Mouse (Mus musculus) liver, embryonic 15.5 days (tissue): ENCODE measurements around the gene Cars. TPM values are rescaled to one million over a fixed set of nuclear protein-coding genes. Genes with fewer than 3 reads are reported as not detected.
A peak's percentile ranks its signal among the peaks of the same experiment; 100 is the strongest.

Experiments used
- ATAC-seq: fragments of 200-750 bp; cut with Nextera tagmentation; 2 replicates; pipeline ENCODE4 v1.8.0; 2017; ENCODE audit warnings: moderate number of reproducible peaks, mild to moderate bottlenecking, moderate library complexity; ENCODE audit not compliant: insufficient read depth
- H3K27ac ChIP-seq: fragments of 300-500 bp; sonication (generic); replicated peaks from 2 replicates; pipeline ENCODE4 v1.5.1; 2015; ENCODE audit warnings: mild to moderate bottlenecking, inconsistent platforms
- H3K27me3 ChIP-seq: fragments of 300-500 bp; sonication (generic); 2 replicates; pipeline ENCODE4 v1.6.1; 2015; ENCODE audit warnings: mild to moderate bottlenecking, inconsistent platforms
- H3K36me3 ChIP-seq: fragments of 300-500 bp; sonication (generic); replicated peaks from 2 replicates; pipeline ENCODE4 v1.6.1; 2015; ENCODE audit warnings: moderate library complexity, mild to moderate bottlenecking, inconsistent platforms
- H3K4me1 ChIP-seq: fragments of 300-500 bp; sonication (generic); replicated peaks from 2 replicates; pipeline ENCODE4 v1.6.1; 2015; ENCODE audit warnings: inconsistent platforms
- H3K4me2 ChIP-seq: fragments of 300-500 bp; sonication (generic); 2 replicates; pipeline ENCODE4 v1.6.1; 2015; ENCODE audit warnings: moderate library complexity, mild to moderate bottlenecking, inconsistent platforms
- H3K4me3 ChIP-seq: fragments of 300-500 bp; sonication (generic); replicated peaks from 2 replicates; pipeline ENCODE4 v1.5.1; 2015; ENCODE audit warnings: mild to moderate bottlenecking, inconsistent platforms
- H3K9ac ChIP-seq: fragments of 300-500 bp; sonication (generic); 2 replicates; pipeline ENCODE4 v1.6.1; 2015; ENCODE audit warnings: moderate library complexity, mild to moderate bottlenecking, inconsistent platforms
- H3K9me3 ChIP-seq: fragments of 300-500 bp; sonication (generic); replicated peaks from 2 replicates; pipeline ENCODE4 v1.6.1; 2016; ENCODE audit warnings: inconsistent platforms
- WGBS: fragments of 180-500 bp; shearing (Covaris S2); methylation state at CpG from one replicate; pipeline ENCODE4 v1.1.7; 2015; ENCODE audit warnings: mixed read lengths; ENCODE audit not compliant: insufficient replicate concordance; 5-methylcytosine and 5-hydroxymethylcytosine counted together
- polyA plus RNA-seq: library from polyadenylated mRNA; unstranded; fragments of >200 nt; fragmentation: Nextera tagmentation; extraction: Ambion mirVana; gene quantifications from 2 replicates; pipeline ENCODE4 v1.2.1, GENCODE M21; 2015

Gene Cars
- polyA plus RNA-seq, 1 experiment from 2014 or later, result 53.1 TPM

- H3K9me3 ChIP-seq, result no peaks in the 10 kb centered on the region
- H3K27me3 ChIP-seq, result no peaks in the 10 kb centered on the region
- 46% methylated on average over 3 of the region's 3 CpGs for WGBS
Observed at GRCm38 (mm10) chr7:143624561-143624960, 24.7 kb upstream of the Cars start.

GRCm38 (mm10) chr7:143620951-143621350, 21.1 kb upstream of the Cars start:
- no peaks in the 10 kb centered on the region for H3K27me3 ChIP-seq
- H3K9me3 ChIP-seq, result no peaks in the 10 kb centered on the region
- no peak overlapping the region for H3K9ac ChIP-seq
- no peaks in the 10 kb centered on the region for H3K36me3 ChIP-seq
- H3K4me3 ChIP-seq, result no peak overlapping the region
- H3K4me1 ChIP-seq, result no peaks in the 10 kb centered on the region
- 36% methylated on average over 1 of the region's 1 CpGs for WGBS
- H3K27ac ChIP-seq, result no peak overlapping the region
- H3K4me2 ChIP-seq, result no peak overlapping the region
- ATAC-seq, result no peak

More at GRCm38 (mm10) chr7:143624561-143624960, 24.7 kb upstream of the Cars start:
- no peak overlapping the region for H3K4me3 ChIP-seq
- H3K36me3 ChIP-seq, result no peaks in the 10 kb centered on the region
- no peak overlapping the region for H3K4me2 ChIP-seq
- no peaks in the 10 kb centered on the region for H3K4me1 ChIP-seq
- H3K27ac ChIP-seq, result no peak overlapping the region
- no peak overlapping the region for H3K9ac ChIP-seq
- no peak for ATAC-seq

GRCm38 (mm10) chr7:143614404-143615135, 14.7 kb upstream of the Cars start:
- Histone ChIP-seq H3K4me1 (no peaks in the 10 kb centered on the region), H3K4me3 (no peak overlapping the region), H3K9ac (no peak overlapping the region), H3K36me3 (no peaks in the 10 kb centered on the region), H3K9me3 (no peaks in the 10 kb centered on the region), H3K27me3 (no peaks in the 10 kb centered on the region), H3K27ac (no peak overlapping the region), H3K4me2 (no peak overlapping the region)
- no peak for ATAC-seq
- 30% methylated on average over 9 of the region's 9 CpGs for WGBS

- no peaks in the 10 kb centered on the region for H3K9me3 ChIP-seq
- ATAC-seq, result no peak
- no peaks in the 10 kb centered on the region for H3K4me1 ChIP-seq
- WGBS, result 54% methylated on average over 3 of the region's 3 CpGs
- no peak overlapping the region for H3K9ac ChIP-seq
- H3K36me3 ChIP-seq, result no peaks in the 10 kb centered on the region
- H3K27me3 ChIP-seq, result no peaks in the 10 kb centered on the region
- H3K4me3 ChIP-seq, result no peak overlapping the region
- H3K4me2 ChIP-seq, result no peak overlapping the region
- no peak overlapping the region for H3K27ac ChIP-seq
Observed at GRCm38 (mm10) chr7:143612215-143612614, 12.3 kb upstream of the Cars start.

DNA sequence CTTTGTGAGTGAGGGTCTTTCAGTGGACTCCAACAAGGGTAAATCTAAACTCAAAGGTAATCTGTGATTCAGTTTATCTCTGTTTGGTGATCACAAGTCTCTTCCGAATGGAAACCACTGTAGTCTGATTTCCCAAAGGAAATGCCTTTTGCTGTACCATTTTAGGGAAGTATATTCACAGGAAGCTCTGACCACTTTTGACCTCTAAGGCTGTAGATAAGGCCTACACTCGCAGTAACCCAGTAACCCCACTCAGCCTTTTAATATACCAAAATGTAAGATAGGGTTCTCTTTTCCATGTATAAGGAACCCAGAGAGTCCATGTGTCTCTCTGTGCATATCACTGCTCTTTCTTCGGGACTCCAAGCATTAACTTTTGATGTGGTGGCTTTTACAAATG, 5.4 kb upstream of the Cars start:
- no peak for ATAC-seq
- Histone ChIP-seq H3K9ac (no peak overlapping the region), H3K9me3 (no peaks in the 10 kb centered on the region), H3K27me3 (no peaks in the 10 kb centered on the region), H3K27ac (no peak overlapping the region), H3K36me3 (no peaks in the 10 kb centered on the region), H3K4me2 (no peak overlapping the region), H3K4me1 (peaks cover 15% of the 10 kb centered on the region), H3K4me3 (no peak overlapping the region)
- 21% methylated on average over 3 of the region's 3 CpGs for WGBS

- H3K36me3 ChIP-seq, result no peaks in the 10 kb centered on the region
- no peak for ATAC-seq
- H3K9me3 ChIP-seq, result no peaks in the 10 kb centered on the region
- H3K27ac ChIP-seq, result no peak overlapping the region
- 22% methylated on average over 2 of the region's 2 CpGs for WGBS
- no peak overlapping the region for H3K4me2 ChIP-seq
- H3K4me1 ChIP-seq, result peaks cover 18% of the 10 kb centered on the region
- no peak overlapping the region for H3K9ac ChIP-seq
- no peak overlapping the region for H3K4me3 ChIP-seq
- no peaks in the 10 kb centered on the region for H3K27me3 ChIP-seq
Observed at GRCm38 (mm10) chr7:143604889-143605288, 5.0 kb upstream of the Cars start.

DNA sequence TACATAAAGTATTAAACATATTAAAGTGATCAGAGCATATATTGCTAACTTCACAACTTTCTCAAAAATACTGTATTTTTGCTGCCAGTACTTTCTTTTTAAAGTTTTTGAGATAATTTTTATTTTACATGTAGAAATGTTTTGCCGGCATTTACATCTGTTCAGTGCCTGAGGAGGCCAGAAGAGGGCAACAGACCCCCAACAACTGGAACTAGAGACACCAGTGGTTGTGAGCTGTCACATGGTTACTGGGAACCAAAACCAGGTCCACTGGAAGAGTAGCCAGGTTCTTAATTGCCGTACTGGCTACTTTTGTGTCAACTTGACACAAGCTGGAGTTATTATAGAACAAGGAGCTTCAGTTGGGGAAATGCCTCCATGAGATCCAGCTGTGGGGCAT, 1.8 kb upstream of the Cars start:
- no peak for ATAC-seq
- Histone ChIP-seq H3K4me1 (peaks cover 38% of the 10 kb centered on the region), H3K4me3 (no peak overlapping the region), H3K9me3 (no peaks in the 10 kb centered on the region), H3K4me2 (no peak overlapping the region), H3K27me3 (no peaks in the 10 kb centered on the region), H3K36me3 (peaks cover 17% of the 10 kb centered on the region), H3K9ac (no peak overlapping the region), H3K27ac (no peak overlapping the region)
- 71% methylated on average over 2 of the region's 2 CpGs for WGBS

DNA sequence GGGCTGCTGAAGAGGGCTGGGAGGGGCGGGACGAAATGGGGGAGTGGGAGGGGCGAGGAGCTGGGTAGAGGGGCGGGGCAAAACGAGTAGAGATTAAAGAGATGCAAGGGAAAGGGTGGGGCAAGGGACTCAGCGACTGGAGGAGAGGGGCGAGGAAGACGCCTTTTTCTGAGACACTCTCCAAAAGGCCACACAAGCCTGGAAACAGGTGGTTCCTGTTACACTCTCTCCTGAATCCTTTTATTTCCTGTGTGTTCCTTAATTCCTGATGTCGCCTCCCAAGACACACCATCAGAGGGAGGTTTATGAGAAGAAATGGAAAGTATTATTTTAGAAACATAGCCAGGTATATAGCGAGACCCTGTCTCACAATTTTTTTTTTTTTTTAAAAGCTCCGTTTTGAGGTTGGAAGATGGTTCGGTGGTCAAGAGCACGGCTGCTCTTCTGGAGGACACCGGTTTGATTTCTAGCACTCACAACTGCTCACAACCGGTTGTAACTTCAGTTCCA, 396 bp upstream of the Cars start:
- no peaks in the 10 kb centered on the region for H3K27me3 ChIP-seq
- peak overlapping the region; percentile 82 for H3K27ac ChIP-seq
- H3K9me3 ChIP-seq, result no peaks in the 10 kb centered on the region
- peak overlapping the region; percentile 60; the same call in 1 of the 2 replicates for H3K9ac ChIP-seq
- peaks cover 45% of the 10 kb centered on the region for H3K4me1 ChIP-seq
- peak overlapping the region; percentile 85 for H3K4me3 ChIP-seq
- 5% methylated on average over 15 of the region's 15 CpGs for WGBS
- peak overlapping the region; percentile 82 for H3K4me2 ChIP-seq
- no peak for ATAC-seq
- peaks cover 30% of the 10 kb centered on the region for H3K36me3 ChIP-seq

DNA sequence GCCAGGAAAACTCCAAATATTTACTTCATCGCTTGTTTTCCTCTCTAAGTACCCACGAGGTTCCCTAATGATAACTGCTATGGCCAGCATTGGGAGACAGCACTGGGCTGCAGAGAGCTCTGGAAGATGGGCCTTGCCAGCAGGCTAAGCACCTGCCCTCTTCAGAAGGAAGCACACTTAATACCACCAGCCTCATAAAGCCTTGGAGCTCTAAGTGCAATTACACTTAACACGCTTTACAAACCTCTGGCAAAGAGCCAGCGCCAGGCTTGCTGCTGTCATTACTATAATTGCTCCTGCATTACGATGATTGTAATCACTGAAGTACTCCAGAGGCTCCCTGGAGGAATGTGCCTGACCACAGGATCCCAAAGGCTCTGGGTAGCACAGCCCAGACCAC, 5.0 kb downstream of the Cars start:
- Histone ChIP-seq H3K4me2 (no peak overlapping the region), H3K27ac (no peak overlapping the region), H3K9ac (no peak overlapping the region), H3K4me3 (no peak overlapping the region), H3K36me3 (peaks cover 85% of the 10 kb centered on the region), H3K9me3 (no peaks in the 10 kb centered on the region), H3K4me1 (peaks cover 30% of the 10 kb centered on the region), H3K27me3 (no peaks in the 10 kb centered on the region)
- WGBS, result 85% methylated on average over 5 of the region's 5 CpGs
- no peak for ATAC-seq

DNA sequence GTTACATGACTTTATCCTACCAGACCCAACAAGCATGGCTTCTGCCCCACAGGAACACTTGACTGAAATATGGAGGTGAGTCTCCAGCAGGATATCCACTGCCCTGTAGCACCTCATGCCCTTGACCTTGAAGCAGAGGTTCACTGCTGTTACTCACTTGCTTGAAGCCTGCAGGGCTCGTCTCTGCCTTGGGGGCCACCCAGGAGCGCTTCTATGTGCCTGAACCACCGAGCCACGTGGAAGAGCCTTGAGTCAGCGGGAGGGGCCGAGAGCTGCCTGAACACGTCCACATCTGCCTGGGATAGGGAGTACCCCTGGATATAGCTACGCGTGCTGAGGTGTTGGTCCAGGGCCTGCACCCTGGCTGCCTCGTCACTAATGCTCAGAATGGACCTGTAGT, 7.6 kb downstream of the Cars start:
- no peak overlapping the region for H3K27ac ChIP-seq
- no peak overlapping the region for H3K4me3 ChIP-seq
- no peaks in the 10 kb centered on the region for H3K27me3 ChIP-seq
- H3K36me3 ChIP-seq, result peaks cover 98% of the 10 kb centered on the region
- H3K4me2 ChIP-seq, result no peak overlapping the region
- peaks cover 11% of the 10 kb centered on the region for H3K4me1 ChIP-seq
- no peaks in the 10 kb centered on the region for H3K9me3 ChIP-seq
- H3K9ac ChIP-seq, result no peak overlapping the region
- ATAC-seq, result no peak
- WGBS, result 88% methylated on average over 10 of the region's 10 CpGs

- no peak overlapping the region for H3K9ac ChIP-seq
- no peak overlapping the region for H3K4me3 ChIP-seq
- ATAC-seq, result no peak
- no peaks in the 10 kb centered on the region for H3K9me3 ChIP-seq
- 0 out of 2 replicates have a peak, but pooled peaks cover under 1% of the 10 kb centered on the region for H3K4me1 ChIP-seq
- 85% methylated on average over 4 of the region's 4 CpGs for WGBS
- H3K27ac ChIP-seq, result no peak overlapping the region
- H3K36me3 ChIP-seq, result peaks cover 100% of the 10 kb centered on the region
- H3K4me2 ChIP-seq, result no peak overlapping the region
- H3K27me3 ChIP-seq, result no peaks in the 10 kb centered on the region
Observed at GRCm38 (mm10) chr7:143588006-143588405, 11.9 kb downstream of the Cars start.

DNA sequence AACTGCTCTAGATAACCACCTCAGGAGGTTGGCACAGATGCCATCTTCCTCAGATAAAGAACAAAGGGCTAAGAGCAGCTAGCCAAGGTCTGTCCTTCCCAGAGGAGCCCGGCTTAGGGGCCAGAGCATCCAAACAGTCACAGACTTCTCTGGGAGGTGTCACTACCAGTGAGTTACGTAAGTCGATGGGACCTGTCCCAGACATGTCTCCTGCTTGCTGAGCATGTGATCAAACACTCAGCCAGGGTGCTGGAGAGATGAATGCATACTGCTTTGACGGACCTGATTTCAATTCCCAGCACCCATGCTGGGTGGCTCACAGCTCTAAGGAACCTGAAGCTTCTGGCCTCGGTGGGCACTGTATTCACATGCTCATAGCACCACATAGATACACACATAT, 12.3 kb downstream of the Cars start:
- Histone ChIP-seq H3K36me3 (peaks cover 100% of the 10 kb centered on the region), H3K4me1 (no peaks in the 10 kb centered on the region), H3K4me3 (no peak overlapping the region), H3K27me3 (no peaks in the 10 kb centered on the region), H3K9me3 (no peaks in the 10 kb centered on the region), H3K27ac (no peak overlapping the region), H3K4me2 (no peak overlapping the region), H3K9ac (no peak overlapping the region)
- WGBS, result 84% methylated on average over 5 of the region's 5 CpGs
- no peak for ATAC-seq
